Comparison of ENCODE assay signal across 8 mouse cellular contexts in genomic region chr16:90220026-90220891, GRCm38 (mm10). TPM values are rescaled to one million over a fixed set of nuclear protein-coding genes. Genes with fewer than 3 reads are reported as not detected.
A peak's percentile ranks its signal among the peaks of the same experiment; 100 is the strongest.
DNase-seq lines count a peak whose midpoint lies in the region; ATAC-seq and TF ChIP-seq lines count a peak whose summit lies in the region.

Gene Sod1, plus strand, starts transcription at chr16:90220754.

- peaks cover 30% of the 10 kb centered on the region for H3K36me3 ChIP-seq in forebrain, embryonic 10.5 days (replicated peaks)
- peaks cover 21% of the 10 kb centered on the region for H3K36me3 ChIP-seq in heart, embryonic 15.5 days
- peaks cover 25% of the 10 kb centered on the region for H3K36me3 ChIP-seq in liver, embryonic 14.5 days (replicated peaks; ENCODE audit: control insufficient read depth, insufficient read depth, low read depth)
- peaks cover under 1% of the 10 kb centered on the region for H3K36me3 ChIP-seq in neural tube, embryonic 11.5 days (ENCODE audit: control insufficient read depth, insufficient read depth, low read length)
- peaks cover 2% of the 10 kb centered on the region; the same call in 1 of the 2 replicates for H3K36me3 ChIP-seq in stomach, postnatal 0 days (ENCODE audit: control insufficient read depth, insufficient read depth, low read length)

- no peaks in the 10 kb centered on the region for H3K9me3 ChIP-seq in forebrain, embryonic 10.5 days
- no peaks in the 10 kb centered on the region for H3K9me3 ChIP-seq in heart, embryonic 15.5 days (replicated peaks)
- no peaks in the 10 kb centered on the region for H3K9me3 ChIP-seq in liver, embryonic 14.5 days (ENCODE audit: control insufficient read depth, low read length)
- H3K9me3 ChIP-seq in neural tube, embryonic 11.5 days (ENCODE audit: control insufficient read depth, low read length): no peaks in the 10 kb centered on the region
- no peaks in the 10 kb centered on the region for H3K9me3 ChIP-seq in stomach, postnatal 0 days (ENCODE audit: control insufficient read depth, low read length)

- DNase-seq in c-Kit-negative CD71-positive TER-119-positive erythroid progenitor cells, embryonic 14.5 days (ENCODE audit: low read depth, low spot score): peak; percentile 93
- DNase-seq in forebrain, embryonic 10.5 days (ENCODE audit: extremely low spot score, low spot score): peak; percentile 95
- peak; percentile 97 for DNase-seq in kidney, postnatal 25 days
- peak; percentile 85 to 90 (median 87) for DNase-seq in liver, embryonic 14.5 days (ENCODE audit: low read depth in 3 of 3, low spot score in 3 of 3)
- peak; percentile 98 for DNase-seq in neural tube, embryonic 11.5 days (ENCODE audit: low spot score)
- peak; percentile 97 for DNase-seq in stomach, postnatal 0 days (ENCODE audit: low spot score)

- no peak for TF ChIP-seq CTCF in liver, embryonic 14.5 days (IDR thresholded peaks at IDR 0.05; ENCODE audit: low read depth)
- peak; percentile 10; the same call in 1 of the 2 replicates for TF ChIP-seq CTCF in stomach, postnatal 0 days (IDR thresholded peaks at IDR 0.05; ENCODE audit: low read depth)

- H3K4me1 ChIP-seq in forebrain, embryonic 10.5 days: peaks cover 43% of the 10 kb centered on the region
- peaks cover 24% of the 10 kb centered on the region for H3K4me1 ChIP-seq in heart, embryonic 15.5 days (replicated peaks)
- H3K4me1 ChIP-seq in liver, embryonic 14.5 days (replicated peaks; ENCODE audit: control insufficient read depth in 2 of 2, insufficient read depth in 2 of 2, low read length in 1 of 2): peaks cover 26 to 32% of the 10 kb centered on the region in 2 experiments
- H3K4me1 ChIP-seq in neural tube, embryonic 11.5 days (ENCODE audit: control insufficient read depth, insufficient read depth, low read length): peaks cover 13% of the 10 kb centered on the region
- peaks cover 3% of the 10 kb centered on the region; the same call in 1 of the 2 replicates for H3K4me1 ChIP-seq in stomach, postnatal 0 days (replicated peaks; ENCODE audit: control insufficient read depth, insufficient read depth)

- H3K27ac ChIP-seq in forebrain, embryonic 10.5 days: peak within 1 kb of the TSS; percentile 97
- peak within 1 kb of the TSS; percentile 92 for H3K27ac ChIP-seq in heart, embryonic 15.5 days
- H3K27ac ChIP-seq in liver, embryonic 14.5 days: peak within 1 kb of the TSS; percentile 89
- H3K27ac ChIP-seq in neural tube, embryonic 11.5 days (ENCODE audit: low read depth, low read length): peak within 1 kb of the TSS; percentile 88
- peak within 1 kb of the TSS; percentile 90 for H3K27ac ChIP-seq in stomach, postnatal 0 days (replicated peaks)

- peak; percentile 90 for ATAC-seq in CD4-positive, CD25-positive, alpha-beta regulatory T cell, adult 4 months
- ATAC-seq in heart, embryonic 15.5 days (replicated peaks; ENCODE audit: insufficient number of reproducible peaks, insufficient read depth, low FRiP score, low read depth): peak; percentile 94
- peak; percentile 95 for ATAC-seq in liver, embryonic 14.5 days (ENCODE audit: insufficient read depth)
- peak; percentile 96 for ATAC-seq in neural tube, embryonic 11.5 days (ENCODE audit: insufficient read depth, low FRiP score, low TSS enrichment)
- ATAC-seq in stomach, postnatal 0 days (ENCODE audit: low FRiP score, low TSS enrichment): peak; percentile 94

- no peaks in the 10 kb centered on the region for H3K27me3 ChIP-seq in forebrain, embryonic 10.5 days (ENCODE audit: poor library complexity, severe bottlenecking)
- no peaks in the 10 kb centered on the region for H3K27me3 ChIP-seq in heart, embryonic 15.5 days
- no peaks in the 10 kb centered on the region for H3K27me3 ChIP-seq in liver, embryonic 14.5 days (ENCODE audit: control insufficient read depth, insufficient read depth, low read length)
- no peaks in the 10 kb centered on the region for H3K27me3 ChIP-seq in neural tube, embryonic 11.5 days (ENCODE audit: control insufficient read depth, insufficient read depth, low read length)
- no peaks in the 10 kb centered on the region for H3K27me3 ChIP-seq in stomach, postnatal 0 days (ENCODE audit: control insufficient read depth, insufficient read depth, low read length)

- H3K9ac ChIP-seq in heart, embryonic 15.5 days: peak within 1 kb of the TSS; percentile 93
- H3K9ac ChIP-seq in liver, embryonic 14.5 days (replicated peaks): peak within 1 kb of the TSS; percentile 91
- H3K9ac ChIP-seq in neural tube, embryonic 11.5 days (ENCODE audit: low read length): peak within 1 kb of the TSS; percentile 87
- peak within 1 kb of the TSS; percentile 92 for H3K9ac ChIP-seq in stomach, postnatal 0 days (ENCODE audit: low read length)

- TF ChIP-seq EP300 in liver, embryonic 14.5 days (IDR thresholded peaks at IDR 0.05; ENCODE audit: low read depth): no peak
- TF ChIP-seq EP300 in stomach, postnatal 0 days (optimal IDR thresholded peaks at IDR 0.05): no peak

- H3K4me3 ChIP-seq in forebrain, embryonic 10.5 days: peak within 1 kb of the TSS; percentile 97
- H3K4me3 ChIP-seq in heart, embryonic 15.5 days: peak within 1 kb of the TSS; percentile 94
- H3K4me3 ChIP-seq in liver, embryonic 14.5 days (ENCODE audit: insufficient read depth in 1 of 2, low read depth in 2 of 2, low read length in 2 of 2): peak within 1 kb of the TSS; percentile 66 to 90
- H3K4me3 ChIP-seq in neural tube, embryonic 11.5 days (ENCODE audit: low read depth, low read length): peak within 1 kb of the TSS; percentile 96
- peak within 1 kb of the TSS; percentile 89 for H3K4me3 ChIP-seq in stomach, postnatal 0 days (ENCODE audit: low read depth, low read length)

- peak within 1 kb of the TSS; percentile 81 for H3K4me2 ChIP-seq in heart, embryonic 15.5 days
- peak within 1 kb of the TSS; percentile 91 for H3K4me2 ChIP-seq in liver, embryonic 14.5 days (ENCODE audit: low read depth)
- H3K4me2 ChIP-seq in neural tube, embryonic 11.5 days (ENCODE audit: low read depth): peak within 1 kb of the TSS; percentile 78
- H3K4me2 ChIP-seq in stomach, postnatal 0 days (replicated peaks; ENCODE audit: low read depth): peak within 1 kb of the TSS; percentile 74

- 1% methylated on average over 63 of the region's 63 CpGs for WGBS in forebrain, embryonic 10.5 days
- WGBS in heart, embryonic 15.5 days: 2% methylated on average over 63 of the region's 63 CpGs
- WGBS in liver, embryonic 14.5 days (ENCODE audit: insufficient replicate concordance): under 1% methylated on average over 63 of the region's 63 CpGs
- WGBS in neural tube, embryonic 11.5 days: 2% methylated on average over 63 of the region's 63 CpGs
- WGBS in stomach, postnatal 0 days: 2% methylated on average over 62 of the region's 63 CpGs

RNA-seq across cellular contexts. Expression of gene Sod1, which starts in this region (rescaled TPM):
- polyA plus RNA-seq in CD4-positive, CD25-positive, alpha-beta regulatory T cell, adult 4 months (2017; shearing (Covaris generic)): 1,000 to 10,000 TPM; 1,036 to 1,092 TPM
- 1,253 and 1,286 TPM in 2 replicates for polyA plus RNA-seq in forebrain, embryonic 10.5 days (2016; fragmentation: Nextera tagmentation; extraction: Ambion mirVana)
- polyA plus RNA-seq in heart, embryonic 15.5 days (2015; fragmentation: Nextera tagmentation; extraction: Ambion mirVana): 835 and 840 TPM in 2 replicates
- polyA plus RNA-seq in liver, embryonic 14.5 days (2012; rRNA removed): 623 and 753 TPM in 2 replicates
- polyA plus RNA-seq in liver, embryonic 14.5 days (2014; fragmentation: Nextera tagmentation; extraction: Ambion mirVana): 1,393 and 1,455 TPM in 2 replicates
- polyA plus RNA-seq in neural tube, embryonic 11.5 days (2014; fragmentation: Nextera tagmentation; extraction: Ambion mirVana): 1,073 and 1,078 TPM in 2 replicates
- polyA plus RNA-seq in stomach, postnatal 0 days (2015; fragmentation: Nextera tagmentation; extraction: Ambion mirVana): 1,113 and 1,141 TPM in 2 replicates

Comparison
In these comparisons a context has a peak if more than half of its experiments do, and no peak if none do; other contexts are left out.
1. Peak in every context shown above with its lines: DNase-seq, ATAC-seq, H3K4me3 ChIP-seq and H3K27ac ChIP-seq.